Mouse (Mus musculus) forebrain, postnatal 0 days (tissue): Measurements from ENCODE around the gene Cmklr1. TPM values are rescaled to one million over a fixed set of nuclear protein-coding genes. Genes with fewer than 3 reads are reported as not detected.
"Not testable (repeated sequence)": the region's sequence is repeated elsewhere in the genome, so short reads cannot be mapped to it uniquely, and the experiment has no call there.

Source experiments
- ATAC-seq: fragments of 200-750 bp; cut with Nextera tagmentation; 2 replicates; pipeline ENCODE4 v1.8.0; 2017; ENCODE audit warnings: mild to moderate bottlenecking, moderate library complexity
- DNase-seq: peaks from one replicate; pipeline ENCODE4 v3.0.0-alpha.2; 2015
- H3K27ac ChIP-seq: fragments of 300-500 bp; sonication (generic); 2 replicates; pipeline ENCODE4 v1.5.1; 2014; ENCODE audit warnings: low read depth, mild to moderate bottlenecking, antibody characterized with exemption, low read length, moderate library complexity, mixed read lengths
- H3K27me3 ChIP-seq: fragments of 300-500 bp; sonication (generic); 2 replicates; pipeline ENCODE4 v1.6.1; 2014; ENCODE audit warnings: mild to moderate bottlenecking, low read length, mixed read lengths; ENCODE audit not compliant: insufficient read depth
- H3K36me3 ChIP-seq: fragments of 300-500 bp; sonication (generic); 2 replicates; pipeline ENCODE4 v1.6.1; 2014; ENCODE audit warnings: mild to moderate bottlenecking, moderate library complexity; ENCODE audit not compliant: insufficient read depth
- H3K4me1 ChIP-seq: fragments of 300-500 bp; sonication (generic); 2 replicates; pipeline ENCODE4 v1.6.1; 2014; ENCODE audit warnings: antibody characterized with exemption; ENCODE audit not compliant: insufficient read depth
- H3K4me2 ChIP-seq: fragments of 300-500 bp; sonication (generic); 2 replicates; pipeline ENCODE4 v1.6.1; 2014; ENCODE audit warnings: low read depth, mild to moderate bottlenecking, moderate library complexity
- H3K4me3 ChIP-seq: fragments of 300-500 bp; sonication (generic); 2 replicates; pipeline ENCODE4 v1.5.1; 2014; ENCODE audit warnings: low read depth, low read length, mixed read lengths
- H3K9ac ChIP-seq: fragments of 300-500 bp; sonication (generic); 2 replicates; pipeline ENCODE4 v1.6.1; 2014; ENCODE audit warnings: mild to moderate bottlenecking
- H3K9me3 ChIP-seq: fragments of 300-500 bp; sonication (generic); 2 replicates; pipeline ENCODE4 v1.6.1; 2016; ENCODE audit warnings: low read length
- CTCF ChIP-seq: sonication (generic); IDR thresholded peaks from 2 replicates; pipeline ENCODE4 v1.5.1; 2016; ENCODE audit warnings: antibody characterized with exemption, control low read depth, low read depth
- WGBS: fragments of 180-500 bp; shearing (Covaris S2); extraction: QIAGEN DNeasy Blood & Tissue Kit; methylation state at CpG from one replicate; pipeline ENCODE4 v1.1.7; 2014; 5-methylcytosine and 5-hydroxymethylcytosine counted together
- polyA plus RNA-seq: library from polyadenylated mRNA; unstranded; fragments of >200 nt; fragmentation: Nextera tagmentation; extraction: Ambion mirVana; gene quantifications from 2 replicates; pipeline ENCODE4 v1.2.1, GENCODE M21; 2015
- total RNA-seq: library from RNA; depleted of rRNA; stranded (reverse); fragments of >200 nt; gene quantifications from 2 replicates; pipeline ENCODE4 v1.2.3, GENCODE M21; 2014

Cmklr1 gene
- total and polyA plus RNA-seq, 2 experiments from 2014 or later, result 1.4 to 2.7 TPM

DNA sequence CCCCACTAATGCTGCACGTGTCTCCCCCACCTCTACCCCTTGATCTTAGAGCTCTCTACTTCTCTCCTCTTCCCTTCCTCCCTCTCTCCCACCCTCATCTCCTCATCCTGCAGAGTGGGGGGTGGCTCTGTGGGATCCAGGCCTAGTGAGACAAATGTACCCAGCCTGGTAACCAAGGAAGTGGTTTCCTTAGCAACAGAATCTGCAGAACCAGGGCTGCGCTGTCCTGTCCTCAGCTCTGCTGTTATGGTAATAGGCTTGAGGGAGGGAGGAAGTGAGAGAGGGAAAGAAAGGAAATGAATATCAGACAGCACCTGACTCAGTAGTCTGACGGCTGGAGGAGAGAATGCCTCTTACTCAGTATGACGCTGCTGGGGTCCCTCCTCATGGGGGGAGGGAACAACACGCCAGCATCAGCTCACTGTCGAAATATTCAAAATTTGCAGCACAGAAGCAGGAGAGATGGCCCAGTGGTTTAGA lies 58.4 kb downstream of the Cmklr1 start:
- Histone ChIP-seq H3K4me1 (peaks cover 24% of the 10 kb centered on the region), H3K4me3 (no peak overlapping the region), H3K4me2 (no peak overlapping the region), H3K27me3 (no peaks in the 10 kb centered on the region), H3K9me3 (no peaks in the 10 kb centered on the region), H3K9ac (0 out of 2 replicates have a peak overlapping the region, but pooled peaks have one; percentile 18), H3K27ac (peak overlapping the region; percentile 91), H3K36me3 (no peaks in the 10 kb centered on the region)
- TF ChIP-seq CTCF, result no peak
- DNase-seq (peak; percentile 92), ATAC-seq (peak; percentile 96)
- 1% methylated on average over 6 of the region's 6 CpGs for WGBS

DNA sequence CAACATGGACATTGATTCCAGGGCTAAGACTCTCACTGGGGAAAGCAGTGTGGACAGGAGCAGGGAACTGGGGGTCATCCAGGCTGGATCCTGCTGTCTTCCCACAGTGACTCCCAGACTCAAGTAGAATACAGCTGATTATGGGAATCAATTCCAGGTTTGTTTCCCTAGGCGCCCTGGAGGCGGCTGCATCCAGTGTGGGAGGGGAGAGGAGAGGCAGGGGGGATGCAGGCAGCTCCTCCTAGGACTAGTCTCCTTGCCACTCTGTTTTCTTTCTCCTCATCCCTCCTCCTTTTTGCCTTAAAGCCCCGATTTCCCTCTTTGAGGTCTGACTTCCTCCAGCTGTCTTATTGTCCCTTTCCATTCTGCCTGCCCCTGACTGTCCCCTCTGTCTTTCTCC lies 59.1 kb downstream of the Cmklr1 start:
- peaks cover 24% of the 10 kb centered on the region for H3K4me1 ChIP-seq
- TF ChIP-seq CTCF, result no peak
- no peak overlapping the region for H3K4me3 ChIP-seq
- no peak for DNase-seq
- H3K9me3 ChIP-seq, result no peaks in the 10 kb centered on the region
- WGBS, result 11% methylated on average over 3 of the region's 3 CpGs
- H3K9ac ChIP-seq, result peak overlapping the region; percentile 18; the same call in 1 of the 2 replicates
- H3K27ac ChIP-seq, result peak overlapping the region; percentile 91
- peak; percentile 18 for ATAC-seq
- H3K4me2 ChIP-seq, result no peak overlapping the region
- no peaks in the 10 kb centered on the region for H3K27me3 ChIP-seq
- H3K36me3 ChIP-seq, result no peaks in the 10 kb centered on the region

DNA sequence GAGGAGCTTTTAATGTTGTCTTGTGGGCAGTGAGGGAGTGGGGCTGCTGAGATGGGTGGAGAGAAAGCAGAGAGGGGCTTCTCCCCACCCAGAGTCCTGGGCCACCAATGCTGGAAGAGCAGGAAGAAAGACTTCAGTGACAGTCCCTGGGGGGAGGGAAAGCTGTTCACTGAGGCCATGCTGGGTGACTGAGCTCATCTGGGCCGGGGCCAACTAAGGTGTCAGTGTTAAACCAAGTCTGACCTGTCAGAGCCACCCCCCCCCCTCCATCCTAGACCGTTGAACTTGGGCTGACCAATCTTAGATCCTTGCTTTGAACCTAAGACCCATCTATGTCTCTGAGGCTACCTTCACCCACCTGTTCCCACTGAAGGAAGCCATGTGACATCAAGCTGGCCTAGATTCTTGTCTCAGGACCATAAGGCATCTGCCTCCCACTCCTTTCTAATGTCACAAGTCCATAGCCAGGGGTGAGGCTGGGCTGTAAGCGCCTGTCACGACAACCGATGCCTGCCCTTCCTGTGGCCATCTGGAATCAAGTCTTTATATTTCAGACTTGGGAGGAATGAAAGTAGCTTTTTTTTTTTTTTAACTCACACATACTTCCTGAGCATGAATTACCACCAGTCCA lies 60.1 kb downstream of the Cmklr1 start:
- no peak for TF ChIP-seq CTCF
- 79% methylated on average over 5 of the region's 5 CpGs for WGBS
- Histone ChIP-seq H3K4me3 (no peak overlapping the region), H3K27me3 (no peaks in the 10 kb centered on the region), H3K27ac (no peak overlapping the region), H3K36me3 (no peaks in the 10 kb centered on the region), H3K4me2 (no peak overlapping the region), H3K4me1 (peaks cover 24% of the 10 kb centered on the region), H3K9ac (no peak overlapping the region), H3K9me3 (no peaks in the 10 kb centered on the region)
- no peak for ATAC-seq
- DNase-seq, result no peak

DNA sequence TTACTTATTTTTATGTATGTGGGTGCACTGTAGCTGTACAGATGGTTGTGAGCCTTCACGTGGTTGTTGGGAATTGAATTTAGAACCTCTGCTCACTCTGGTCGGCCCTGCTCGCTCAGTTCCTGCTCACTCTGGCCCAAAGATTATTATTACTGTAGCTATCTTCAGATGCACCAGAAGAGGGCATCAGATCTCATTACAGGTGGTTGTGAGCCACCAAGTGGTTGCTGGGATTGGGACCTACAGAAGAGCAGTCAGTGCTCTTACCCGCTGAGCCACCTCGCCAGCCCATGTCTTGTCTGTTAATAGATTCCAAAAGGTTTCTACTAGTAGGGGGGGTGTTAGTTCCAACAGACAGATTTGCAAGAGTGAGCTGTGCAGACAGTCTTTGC lies 63.8 kb downstream of the Cmklr1 start:
- not testable (repeated sequence) for H3K4me2 ChIP-seq, ATAC-seq, H3K9me3 ChIP-seq, H3K27me3 ChIP-seq, H3K4me3 ChIP-seq, H3K36me3 ChIP-seq, H3K9ac ChIP-seq, H3K4me1 ChIP-seq, H3K27ac ChIP-seq, DNase-seq
- peak; percentile 48 for TF ChIP-seq CTCF
- WGBS, result 43% methylated on average over 5 of the region's 5 CpGs

DNA sequence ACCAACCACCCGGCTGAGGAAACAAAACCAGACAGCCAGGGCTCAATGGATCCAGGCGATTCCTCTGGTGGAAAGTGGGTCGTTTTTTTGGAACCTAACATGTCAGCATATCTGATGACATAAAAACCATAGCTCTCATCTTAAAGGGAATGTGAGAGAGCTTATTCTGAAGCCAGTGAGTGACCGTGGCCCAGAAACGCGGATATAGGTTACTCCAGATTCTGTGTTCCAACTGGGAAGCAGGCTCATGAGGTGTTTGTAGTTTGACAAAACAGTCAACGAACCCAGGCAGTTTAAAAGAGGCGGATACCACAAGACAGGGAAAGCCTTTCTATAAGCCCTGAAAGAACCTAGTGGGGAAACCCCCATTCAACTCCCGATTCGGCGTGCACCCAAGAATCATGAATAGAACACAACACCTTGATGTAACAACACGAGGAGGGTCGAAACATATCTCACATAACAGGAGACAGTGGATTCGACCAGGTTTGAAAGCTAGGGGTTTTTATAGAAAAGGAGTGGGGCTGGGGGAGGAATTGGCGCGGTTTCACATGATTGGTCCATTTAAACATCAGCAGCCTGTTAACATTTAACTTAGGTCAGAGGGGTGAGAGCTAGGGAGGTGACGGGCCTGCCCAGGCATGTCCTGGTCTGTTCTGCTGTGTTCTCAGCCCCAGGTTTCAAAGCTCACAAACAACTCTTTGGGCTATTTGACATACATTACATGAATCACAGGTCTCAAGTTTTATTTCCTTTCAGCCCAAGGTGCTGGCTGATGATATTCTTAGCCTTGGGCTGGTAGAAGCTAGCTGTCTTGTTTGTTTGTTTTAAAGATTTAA lies 64.4 kb downstream of the Cmklr1 start:
- H3K4me1 ChIP-seq, H3K36me3 ChIP-seq, H3K27me3 ChIP-seq, DNase-seq, H3K27ac ChIP-seq, H3K9ac ChIP-seq, H3K4me3 ChIP-seq, H3K4me2 ChIP-seq, ATAC-seq, H3K9me3 ChIP-seq: not testable (repeated sequence)
- 82% methylated on average over 17 of the region's 17 CpGs for WGBS

DNA sequence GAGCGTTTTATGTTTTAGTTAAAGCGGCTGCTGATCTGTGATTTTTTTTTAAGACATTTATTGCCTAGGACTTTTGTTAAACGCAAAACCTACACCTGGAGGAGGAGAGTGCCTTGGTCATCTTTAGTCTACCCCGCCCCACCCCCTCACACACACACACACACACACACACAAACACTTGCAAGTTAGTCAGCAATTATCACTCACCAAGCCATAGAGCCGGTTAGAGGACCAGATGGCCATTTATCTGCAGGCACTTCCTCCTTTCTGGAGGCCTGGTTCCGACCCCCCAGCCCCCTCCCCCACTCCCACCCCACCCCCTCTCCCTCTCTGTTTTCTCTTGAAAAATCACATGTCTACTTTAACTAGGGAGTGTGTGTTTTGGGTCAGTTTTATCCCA lies 65.8 kb downstream of the Cmklr1 start:
- Histone ChIP-seq H3K4me3 (no peak overlapping the region), H3K9ac (no peak overlapping the region), H3K36me3 (no peaks in the 10 kb centered on the region), H3K9me3 (no peaks in the 10 kb centered on the region), H3K4me1 (no peaks in the 10 kb centered on the region), H3K4me2 (no peak overlapping the region), H3K27ac (no peak overlapping the region), H3K27me3 (no peaks in the 10 kb centered on the region)
- DNase-seq, result no peak
- TF ChIP-seq CTCF, result no peak
- no peak for ATAC-seq
- 59% methylated on average over 6 of the region's 6 CpGs for WGBS
